Mouse (Mus musculus) MEL (cell line): ENCODE data around the gene Zar1l. TPM values are rescaled to one million over a fixed set of nuclear protein-coding genes. Genes with fewer than 3 reads are reported as not detected.
"Not testable (repeated sequence)": the region's sequence is repeated elsewhere in the genome, so short reads cannot be mapped to it uniquely, and the experiment has no call there.

Source experiments
- DNase-seq: peaks from one replicate; pipeline ENCODE4 v3.0.0; 2011; ENCODE audit warnings: low read depth, low spot score
- H3K27ac ChIP-seq: 2 replicates; pipeline ENCODE4 v1.5.1; 2012; ENCODE audit warnings: low read depth, mild to moderate bottlenecking, control low read depth, low read length, moderate library complexity; ENCODE audit not compliant: control insufficient read depth
- H3K27me3 ChIP-seq, 2 experiments: fragments of 150-350 bp in 1 of 2; sonication (generic) in 1 of 2; 2 replicates each; pipeline ENCODE4 v1.6.1; 2012; ENCODE audit warnings: low read length in 2 of 2, mild to moderate bottlenecking in 2 of 2, improper control_type of control experiment in 1 of 2, moderate library complexity in 1 of 2; ENCODE audit not compliant: insufficient read depth in 2 of 2, control insufficient read depth in 1 of 2
- H3K36me3 ChIP-seq, 2 experiments: 2 replicates each; pipeline ENCODE4 v1.6.1; 2012 to 2014; ENCODE audit warnings: low read length in 2 of 2, improper control_type of control experiment in 1 of 2, inconsistent platforms in 1 of 2, mild to moderate bottlenecking in 1 of 2; ENCODE audit not compliant: insufficient read depth in 2 of 2, control insufficient read depth in 1 of 2
- H3K4me1 ChIP-seq, 2 experiments: fragments of 150-350 bp in 1 of 2; sonication (generic) in 1 of 2; 2 replicates each; pipeline ENCODE4 v1.6.1; 2012; ENCODE audit warnings: low read length in 2 of 2, improper control_type of control experiment in 1 of 2, mild to moderate bottlenecking in 1 of 2; ENCODE audit not compliant: insufficient read depth in 2 of 2, control insufficient read depth in 1 of 2
- H3K4me3 ChIP-seq, 2 experiments: fragments of 150-350 bp in 1 of 2; sonication (generic) in 1 of 2; 2 replicates each; pipeline ENCODE4 v1.5.1; 2012; ENCODE audit warnings: low read depth in 2 of 2, low read length in 2 of 2, mild to moderate bottlenecking in 2 of 2, moderate library complexity in 2 of 2, control low read depth in 1 of 2, improper control_type of control experiment in 1 of 2; ENCODE audit not compliant: control insufficient read depth in 1 of 2, insufficient read depth in 1 of 2
- H3K79me2 ChIP-seq: 2 replicates; pipeline ENCODE4 v1.6.1; 2012; ENCODE audit warnings: mild to moderate bottlenecking, low read length, moderate library complexity; ENCODE audit not compliant: control insufficient read depth, poor library complexity, insufficient read depth
- H3K9ac ChIP-seq: 2 replicates; pipeline ENCODE4 v1.6.1; 2012; ENCODE audit warnings: low read depth, mild to moderate bottlenecking, control low read depth, low read length, moderate library complexity; ENCODE audit not compliant: control insufficient read depth, poor library complexity, severe bottlenecking
- H3K9me3 ChIP-seq: fragments of 150-350 bp; sonication (generic); replicated peaks from 2 replicates; pipeline ENCODE4 v1.6.1; 2012; ENCODE audit warnings: mild to moderate bottlenecking, low read length, improper control_type of control experiment, moderate library complexity; ENCODE audit not compliant: insufficient read depth
- CTCF ChIP-seq, 3 experiments: IDR thresholded peaks in 2 of 3; conservative IDR thresholded peaks in 1 of 3; 2 replicates each; pipeline ENCODE4 v1.5.1; 2011 to 2012; ENCODE audit warnings: low read length in 3 of 3, low read depth in 2 of 3, mild to moderate bottlenecking in 2 of 3, improper control_type of control experiment in 1 of 3, inconsistent platforms in 1 of 3, mixed read lengths in 1 of 3, moderate library complexity in 1 of 3; ENCODE audit not compliant: control insufficient read depth in 1 of 3, insufficient read depth in 1 of 3, poor library complexity in 1 of 3, severe bottlenecking in 1 of 3
- ELF1 ChIP-seq: IDR thresholded peaks from 2 replicates; pipeline ENCODE4 v1.6.1; 2014; ENCODE audit warnings: low read depth, mild to moderate bottlenecking, inconsistent platforms, low read length, improper control_type of control experiment, moderate library complexity
- EP300 ChIP-seq, 2 experiments: IDR thresholded peaks; 2 replicates each; pipeline ENCODE4 v1.6.1; 2011; ENCODE audit warnings: improper control_type of control experiment in 2 of 2, low read length in 2 of 2, low read depth in 1 of 2, mild to moderate bottlenecking in 1 of 2
- GATA1 ChIP-seq: IDR thresholded peaks from 2 replicates; pipeline ENCODE4 v1.6.1; 2011; ENCODE audit warnings: low read depth, low read length, improper control_type of control experiment
- HCFC1 ChIP-seq: IDR thresholded peaks from 2 replicates; pipeline ENCODE4 v1.6.1; 2012; ENCODE audit warnings: low read depth, mild to moderate bottlenecking, inconsistent platforms, low read length, improper control_type of control experiment, moderate library complexity
- KAT2A ChIP-seq: conservative IDR thresholded peaks from 2 replicates; pipeline ENCODE4 v1.6.1; 2012; ENCODE audit warnings: low read depth, low read length, improper control_type of control experiment, inconsistent platforms
- MAZ ChIP-seq: IDR thresholded peaks from 2 replicates; pipeline ENCODE4 v1.6.1; 2012; ENCODE audit warnings: low read depth, mild to moderate bottlenecking, inconsistent platforms, low read length, improper control_type of control experiment
- MXI1 ChIP-seq: IDR thresholded peaks from 2 replicates; pipeline ENCODE4 v1.6.1; 2011; ENCODE audit warnings: mild to moderate bottlenecking, low read depth, low read length, improper control_type of control experiment
- MYB ChIP-seq: IDR thresholded peaks from 2 replicates; pipeline ENCODE4 v1.6.1; 2011; ENCODE audit warnings: mild to moderate bottlenecking, low read depth, low read length, improper control_type of control experiment
- NRF1 ChIP-seq: IDR thresholded peaks from 2 replicates; pipeline ENCODE4 v1.6.1; 2014; ENCODE audit warnings: low read depth, mild to moderate bottlenecking, inconsistent platforms, low read length, improper control_type of control experiment, moderate library complexity; ENCODE audit not compliant: poor library complexity, insufficient read depth, severe bottlenecking
- RAD21 ChIP-seq: IDR thresholded peaks from 2 replicates; pipeline ENCODE4 v1.6.1; 2011; ENCODE audit warnings: mild to moderate bottlenecking, low read depth, low read length, improper control_type of control experiment
- SMC3 ChIP-seq: IDR thresholded peaks from 2 replicates; pipeline ENCODE4 v1.6.1; 2011; ENCODE audit warnings: low read depth, low read length, improper control_type of control experiment
- ZC3H11A ChIP-seq: IDR thresholded peaks from 2 replicates; pipeline ENCODE4 v1.6.1; 2012; ENCODE audit warnings: low read depth, mild to moderate bottlenecking, inconsistent platforms, low read length, improper control_type of control experiment
- ZMIZ1 ChIP-seq: IDR thresholded peaks from 2 replicates; pipeline ENCODE4 v1.6.1; 2012; ENCODE audit warnings: low read depth, mild to moderate bottlenecking, inconsistent platforms, low read length, improper control_type of control experiment, moderate library complexity
- ZNF384 ChIP-seq: IDR thresholded peaks from 2 replicates; pipeline ENCODE4 v1.6.1; 2012; ENCODE audit warnings: low read depth, mild to moderate bottlenecking, inconsistent platforms, low read length, improper control_type of control experiment
- polyA plus RNA-seq, 2 experiments: library from polyadenylated mRNA; stranded (reverse) in 1 of 2; unstranded in 1 of 2; fragments of >175 nt in 1 of 2; fragments of >200 nt in 1 of 2; gene quantifications; 2 replicates each; pipeline versions ENCODE4 v1.2.1 to v1.2.4; 2012; ENCODE audit warnings: low replicate concordance in 2 of 2, low read depth in 1 of 2; ENCODE audit not compliant: insufficient read length in 2 of 2, insufficient read depth in 1 of 2, missing spikeins in 1 of 2
- total RNA-seq: library from RNA; depleted of rRNA; stranded (reverse); fragments of 300-350 nt; gene quantifications from 2 replicates; pipeline ENCODE4 v1.2.3, GENCODE M21; 2012

Gene Zar1l
- total and polyA plus RNA-seq, 3 experiments: not detected

DNA sequence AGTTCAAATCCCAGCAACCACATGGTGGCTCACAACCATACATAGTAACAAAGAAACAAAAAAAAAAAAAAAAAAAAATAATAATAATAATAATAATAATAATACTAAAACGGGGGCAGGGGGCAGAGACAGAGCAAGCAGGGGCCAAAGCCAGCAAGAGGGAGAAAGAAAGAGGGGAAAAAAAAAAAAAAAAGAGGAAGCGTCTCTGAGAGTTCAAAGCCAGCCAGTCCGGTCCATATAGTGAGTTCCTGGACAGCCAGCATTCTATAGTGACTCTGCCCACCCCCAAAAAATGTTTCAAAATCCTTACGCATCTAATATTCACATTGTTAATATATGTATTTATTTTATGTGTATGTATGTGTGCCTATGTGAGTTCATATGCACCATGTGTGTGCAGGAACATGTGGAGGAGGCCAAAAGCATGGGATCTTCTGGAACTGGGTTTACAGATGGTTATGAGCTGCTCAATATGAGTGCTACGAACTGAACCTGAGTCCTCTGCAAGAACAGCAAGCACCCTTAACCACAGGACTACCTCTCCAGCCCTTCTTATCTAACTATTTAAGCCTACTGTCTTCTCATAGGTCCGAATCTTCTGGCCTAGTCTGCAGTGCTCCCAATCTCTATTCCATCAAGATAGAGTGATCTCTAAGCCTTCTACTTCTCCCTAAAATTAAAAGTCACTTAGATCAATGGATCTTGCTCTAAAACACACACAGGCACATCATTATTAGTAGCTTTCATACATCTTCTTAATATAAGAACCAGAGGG lies 7.3 kb downstream of the Zar1l start:
- Histone ChIP-seq H3K36me3 (peaks cover 0 to 5% of the 10 kb centered on the region in 2 experiments; a peak in 1 of 4 replicates), H3K27ac (no peak overlapping the region), H3K4me3 (no peak overlapping the region), H3K9me3 (no peaks in the 10 kb centered on the region), H3K79me2 (no peaks in the 10 kb centered on the region), H3K4me1 (peaks cover 0 to 2% of the 10 kb centered on the region in 2 experiments; a peak in 1 of 4 replicates), H3K9ac (no peak overlapping the region), H3K27me3 (peaks cover 2% of the 10 kb centered on the region in 2 experiments; a peak in 3 of 4 replicates)
- DNase-seq: peak; percentile 48
- TF ChIP-seq GATA1: peak; percentile 53; the same call in 1 of the 2 replicates
- no peak; a peak in 1 of 4 replicates for TF ChIP-seq EP300 (IDR thresholded peaks at IDR 0.05; ENCODE audit: low read depth in 1 of 2, low read length in 2 of 2)
- TF ChIP-seq ELF1: no peak
- TF ChIP-seq MYB: no peak
- TF ChIP-seq ZNF384: peak; percentile 94
- TF ChIP-seq NRF1: no peak
- 0 out of 2 replicates have a peak, but pooled peaks have one; percentile 41 for TF ChIP-seq MAZ
- TF ChIP-seq KAT2A: no peak

DNA sequence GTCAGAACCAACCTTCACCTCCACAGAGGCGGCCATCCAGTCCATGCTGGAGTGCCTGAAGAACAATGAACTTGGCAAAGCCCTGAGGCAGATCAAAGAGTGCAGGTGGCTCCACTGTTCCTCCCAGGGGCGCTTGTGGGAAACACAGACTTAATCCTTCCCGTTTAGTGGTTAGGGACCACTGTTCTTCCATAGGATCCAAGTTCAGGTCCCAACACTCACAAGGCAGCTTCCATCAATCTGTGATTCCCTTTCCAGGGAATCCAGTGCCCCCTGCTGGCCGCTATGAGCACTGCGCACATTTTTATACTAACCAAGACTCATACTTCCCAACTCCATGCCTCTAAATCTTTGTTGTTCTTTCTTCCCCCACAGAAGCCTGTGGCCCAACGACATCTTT lies 22.2 kb downstream of the Zar1l start:
- TF ChIP-seq HCFC1 (no peak), MXI1 (no peak), CTCF (IDR thresholded peaks at IDR 0.05 in 2 of 3, conservative IDR thresholded peaks at IDR 0.05 in 1 of 3; ENCODE audit: control insufficient read depth in 1 of 3, insufficient read depth in 1 of 3, low read depth in 2 of 3, low read length in 3 of 3, poor library complexity in 1 of 3, severe bottlenecking in 1 of 3) (peak; percentile 78 to 86 (median 82)), EP300 (IDR thresholded peaks at IDR 0.05; ENCODE audit: low read depth in 1 of 2, low read length in 2 of 2) (no peak), ZC3H11A (peak; percentile 59), ZMIZ1 (no peak), RAD21 (peak; percentile 69), SMC3 (peak; percentile 75)
- no peak overlapping the region for H3K9ac ChIP-seq
- no peaks in the 10 kb centered on the region for H3K79me2 ChIP-seq
- H3K9me3 ChIP-seq: no peaks in the 10 kb centered on the region
- H3K27ac ChIP-seq: no peak overlapping the region
- H3K27me3 ChIP-seq: no peaks in the 10 kb centered on the region
- peak; percentile 57 for DNase-seq
- no peaks in the 10 kb centered on the region for H3K4me1 ChIP-seq
- H3K4me3 ChIP-seq: no peak overlapping the region
- no peaks in the 10 kb centered on the region for H3K36me3 ChIP-seq

DNA sequence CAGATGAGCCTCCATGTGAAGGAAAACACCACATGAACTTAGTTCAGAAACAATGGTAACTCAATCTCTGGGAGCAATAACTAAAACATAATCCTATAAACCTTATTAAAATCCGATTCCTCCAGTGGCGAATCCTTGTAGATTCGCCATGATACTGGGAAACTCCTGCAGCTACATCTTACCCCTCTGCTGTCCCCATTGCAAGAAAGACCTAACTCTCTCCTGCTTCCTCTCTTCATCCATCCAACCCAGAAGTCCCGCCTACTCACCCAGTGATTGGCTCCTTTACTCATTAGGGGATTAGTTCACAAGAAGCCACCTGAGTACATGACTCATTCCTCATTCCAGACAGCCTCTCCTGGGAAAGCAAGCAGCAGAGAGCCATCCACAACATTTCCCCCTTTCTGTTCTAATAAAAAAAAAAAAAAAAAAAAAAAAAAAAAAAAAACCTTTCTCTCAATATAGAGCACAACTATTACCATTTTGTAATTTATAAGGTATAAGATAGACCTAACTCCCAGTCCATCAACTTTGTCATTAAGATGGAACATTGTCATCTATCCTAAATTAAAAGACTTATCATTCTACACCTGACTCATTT lies 26.3 kb downstream of the Zar1l start:
- not testable (repeated sequence) for H3K4me1 ChIP-seq, H3K36me3 ChIP-seq, H3K9ac ChIP-seq, H3K79me2 ChIP-seq, H3K27me3 ChIP-seq, H3K27ac ChIP-seq, H3K4me3 ChIP-seq, H3K9me3 ChIP-seq, DNase-seq
